Mouse (Mus musculus): ENCODE results near the gene Gm21317.
"Not testable (repeated sequence)": the region's sequence is repeated elsewhere in the genome, so short reads cannot be mapped to it uniquely, and the experiment has no call there.

The Gm21317 gene

GRCm38 (mm10) chrY:82224927-82225326 is at the start of gene Gm21317:
Gene Gm21317, plus strand, starts transcription at chrY:82225227.
- not testable (repeated sequence) for ATAC-seq (ENCODE audit: low TSS enrichment)

Measured in frontal cortex, adult (tissue).